Mouse (Mus musculus): ENCODE data around the gene Crlf1.

- TF ChIP-seq CTCF (IDR thresholded peaks at IDR 0.05; ENCODE audit: control insufficient read depth, insufficient read depth, insufficient read length) (no peak), MAX (IDR thresholded peaks at IDR 0.05) (no peak)
Observed at GRCm38 (mm10) chr8:70549412-70550184, 56.6 kb downstream of the Crlf1 start.

Data from C2C12 (cell line).